Mouse (Mus musculus) myocyte (in vitro differentiated cells): Measurements from ENCODE around the gene Cel. TPM values are rescaled to one million over a fixed set of nuclear protein-coding genes. Genes with fewer than 3 reads are reported as not detected.

Experiments used
- H3K27me3 ChIP-seq: one replicate; pipeline ENCODE4 v1.6.1; 2011; ENCODE audit not compliant: control insufficient read depth, insufficient read depth, insufficient read length
- H3K36me3 ChIP-seq: one replicate; pipeline ENCODE4 v1.6.1; 2011; ENCODE audit not compliant: control insufficient read depth, insufficient read depth
- H3K4me2 ChIP-seq: one replicate; pipeline ENCODE4 v1.6.1; 2011; ENCODE audit warnings: low read depth, control low read depth
- H3K4me3 ChIP-seq: one replicate; pipeline ENCODE4 v1.5.1; 2011; ENCODE audit warnings: mild to moderate bottlenecking, control low read depth, moderate library complexity
- H3K79me2 ChIP-seq: one replicate; pipeline ENCODE4 v1.6.1; 2011; ENCODE audit not compliant: control insufficient read depth, insufficient read depth
- H3ac ChIP-seq: one replicate; pipeline ENCODE4 v1.6.1; 2011; ENCODE audit not compliant: control insufficient read depth, insufficient read length
- CEBPB ChIP-seq: IDR thresholded peaks from 2 replicates; pipeline ENCODE4 v1.6.1; 2011; ENCODE audit warnings: mild to moderate bottlenecking, moderate library complexity; ENCODE audit not compliant: poor library complexity, insufficient read depth, severe bottlenecking
- E2F4 ChIP-seq: IDR thresholded peaks from one replicate; pipeline ENCODE4 v1.6.1; 2011; ENCODE audit warnings: mild to moderate bottlenecking, control low read depth, moderate library complexity; ENCODE audit not compliant: insufficient read depth
- MAX ChIP-seq: IDR thresholded peaks from one replicate; pipeline ENCODE4 v1.6.1; 2011; ENCODE audit warnings: low read depth, mild to moderate bottlenecking, control low read depth
- MYOD1 ChIP-seq, 3 experiments: IDR thresholded peaks; one replicate each; pipeline ENCODE4 v1.6.1; 2011; ENCODE audit warnings: control low read depth in 2 of 3, low read depth in 2 of 3, mild to moderate bottlenecking in 2 of 3, moderate library complexity in 1 of 3; ENCODE audit not compliant: insufficient read length in 2 of 3, control insufficient read depth in 1 of 3
- MYOG ChIP-seq, 3 experiments: IDR thresholded peaks; one replicate each; pipeline ENCODE4 v1.6.1; 2011; ENCODE audit warnings: control low read depth in 2 of 3, low read depth in 2 of 3, mild to moderate bottlenecking in 2 of 3; ENCODE audit not compliant: insufficient read length in 2 of 3, control insufficient read depth in 1 of 3, insufficient read depth in 1 of 3
- POLR2A ChIP-seq: IDR thresholded peaks from one replicate; pipeline ENCODE4 v1.6.1; 2011; ENCODE audit warnings: low read depth, mild to moderate bottlenecking, control low read depth, moderate library complexity; ENCODE audit not compliant: insufficient read length
- POLR2AphosphoS2 ChIP-seq: IDR thresholded peaks from one replicate; pipeline ENCODE4 v1.6.1; 2011; ENCODE audit warnings: low read depth, control low read depth; ENCODE audit not compliant: insufficient read length
- REST ChIP-seq: IDR thresholded peaks from one replicate; pipeline ENCODE4 v1.6.1; 2011; ENCODE audit warnings: mild to moderate bottlenecking, control low read depth, moderate library complexity; ENCODE audit not compliant: insufficient read depth, insufficient read length
- SRF ChIP-seq: IDR thresholded peaks from one replicate; pipeline ENCODE4 v1.6.1; 2011; ENCODE audit warnings: low read depth; ENCODE audit not compliant: control insufficient read depth, insufficient read length
- TCF12 ChIP-seq: IDR thresholded peaks from one replicate; pipeline ENCODE4 v1.6.1; 2011; ENCODE audit warnings: mild to moderate bottlenecking, control low read depth; ENCODE audit not compliant: poor library complexity, insufficient read depth, severe bottlenecking
- TCF3 ChIP-seq: IDR thresholded peaks from one replicate; pipeline ENCODE4 v1.6.1; 2011; ENCODE audit warnings: low read depth, control low read depth; ENCODE audit not compliant: insufficient read length
- USF1 ChIP-seq: IDR thresholded peaks from one replicate; pipeline ENCODE4 v1.6.1; 2011; ENCODE audit warnings: low read depth, mild to moderate bottlenecking, control low read depth, moderate library complexity
- polyA plus RNA-seq: library from polyadenylated mRNA; unstranded; fragments of >200 nt; fragmentation: generic; extraction: Trizol; gene quantifications from one replicate; pipeline ENCODE4 v1.2.1, GENCODE M21; 2012; ENCODE audit warnings: missing spikeins

Cel gene
- polyA plus RNA-seq, 1 experiment = not detected

GRCm38 (mm10) chr2:28591479-28591878 lies 28.3 kb upstream of the Cel start:
- H3K27me3 ChIP-seq = no peaks in the 10 kb centered on the region
- H3K4me3 ChIP-seq = no peak overlapping the region
- TF ChIP-seq MYOD1 (IDR thresholded peaks at IDR 0.05; ENCODE audit: control insufficient read depth in 1 of 3, insufficient read length in 2 of 3, low read depth in 2 of 3) = peak in 1 of 3 experiments; percentile 52
- no peak for TF ChIP-seq MYOG (IDR thresholded peaks at IDR 0.05; ENCODE audit: control insufficient read depth in 1 of 3, insufficient read depth in 1 of 3, insufficient read length in 2 of 3, low read depth in 2 of 3)
- H3K4me2 ChIP-seq = peak overlapping the region; percentile 1
- no peak overlapping the region for H3ac ChIP-seq
- H3K36me3 ChIP-seq = no peaks in the 10 kb centered on the region
- no peaks in the 10 kb centered on the region for H3K79me2 ChIP-seq

- H3K27me3 ChIP-seq = no peaks in the 10 kb centered on the region
- TF ChIP-seq POLR2A (no peak), REST (no peak), TCF3 (no peak), MYOD1 (IDR thresholded peaks at IDR 0.05; ENCODE audit: control insufficient read depth in 1 of 3, insufficient read length in 2 of 3, low read depth in 2 of 3) (no peak), MYOG (IDR thresholded peaks at IDR 0.05; ENCODE audit: control insufficient read depth in 1 of 3, insufficient read depth in 1 of 3, insufficient read length in 2 of 3, low read depth in 2 of 3) (no peak), SRF (no peak), CEBPB (no peak)
- no peak overlapping the region for H3K4me3 ChIP-seq
- no peak overlapping the region for H3ac ChIP-seq
- no peaks in the 10 kb centered on the region for H3K79me2 ChIP-seq
- no peaks in the 10 kb centered on the region for H3K36me3 ChIP-seq
- H3K4me2 ChIP-seq = no peak overlapping the region
These were observed 25.4 kb upstream of the Cel start for GRCm38 (mm10) chr2:28588574-28588973.

- Histone ChIP-seq H3K27me3 (no peaks in the 10 kb centered on the region), H3ac (no peak overlapping the region), H3K79me2 (peaks cover 11% of the 10 kb centered on the region), H3K36me3 (no peaks in the 10 kb centered on the region), H3K4me2 (no peak overlapping the region), H3K4me3 (no peak overlapping the region)
- TF ChIP-seq REST (no peak), TCF3 (no peak), POLR2AphosphoS2 (no peak), MYOG (IDR thresholded peaks at IDR 0.05; ENCODE audit: control insufficient read depth in 1 of 3, insufficient read depth in 1 of 3, insufficient read length in 2 of 3, low read depth in 2 of 3) (no peak), E2F4 (no peak), SRF (no peak), CEBPB (no peak), MAX (no peak), POLR2A (no peak), TCF12 (no peak), USF1 (no peak), MYOD1 (IDR thresholded peaks at IDR 0.05; ENCODE audit: control insufficient read depth in 1 of 3, insufficient read length in 2 of 3, low read depth in 2 of 3) (no peak)
These were observed 22.5 kb upstream of the Cel start for GRCm38 (mm10) chr2:28585730-28586129.

- no peaks in the 10 kb centered on the region for H3K36me3 ChIP-seq
- H3K79me2 ChIP-seq = peaks cover 11% of the 10 kb centered on the region
- no peak overlapping the region for H3K4me3 ChIP-seq
- H3K4me2 ChIP-seq = no peak overlapping the region
- TF ChIP-seq MYOG (IDR thresholded peaks at IDR 0.05; ENCODE audit: control insufficient read depth in 1 of 3, insufficient read depth in 1 of 3, insufficient read length in 2 of 3, low read depth in 2 of 3) (no peak), CEBPB (no peak), USF1 (peak; percentile 13), MYOD1 (IDR thresholded peaks at IDR 0.05; ENCODE audit: control insufficient read depth in 1 of 3, insufficient read length in 2 of 3, low read depth in 2 of 3) (no peak)
- no peaks in the 10 kb centered on the region for H3K27me3 ChIP-seq
- no peak overlapping the region for H3ac ChIP-seq
These were observed 21.9 kb upstream of the Cel start for GRCm38 (mm10) chr2:28585043-28585571.

- peak within 1 kb of the TSS; percentile 74 for H3K4me3 ChIP-seq
- H3K36me3 ChIP-seq = peaks cover 5% of the 10 kb centered on the region
- H3K79me2 ChIP-seq = peaks cover 11% of the 10 kb centered on the region
- H3K4me2 ChIP-seq = peak within 1 kb of the TSS; percentile 93
- no peaks in the 10 kb centered on the region for H3K27me3 ChIP-seq
- H3ac ChIP-seq = peak within 1 kb of the TSS; percentile 39
- no peak for TF ChIP-seq POLR2A
- TF ChIP-seq REST = no peak
- TF ChIP-seq CEBPB = no peak
- TF ChIP-seq SRF = no peak
- TF ChIP-seq MYOG (IDR thresholded peaks at IDR 0.05; ENCODE audit: control insufficient read depth in 1 of 3, insufficient read depth in 1 of 3, insufficient read length in 2 of 3, low read depth in 2 of 3) = no peak
- no peak for TF ChIP-seq MYOD1 (IDR thresholded peaks at IDR 0.05; ENCODE audit: control insufficient read depth in 1 of 3, insufficient read length in 2 of 3, low read depth in 2 of 3)
- TF ChIP-seq E2F4 = no peak
- TF ChIP-seq POLR2AphosphoS2 = no peak
- TF ChIP-seq TCF12 = no peak
- no peak for TF ChIP-seq USF1
- TF ChIP-seq TCF3 = no peak
- no peak for TF ChIP-seq MAX
These were observed 20.4 kb upstream of the Cel start, which contains the start of gene Gtf3c5 for GRCm38 (mm10) chr2:28583651-28584050. Gtf3c5 (minus strand) TSS chr2:28583751.
